Mouse (Mus musculus): ENCODE results near the gene Tmem251.

GRCm38 (mm10) chr12:102695369-102696239 is 48.0 kb upstream of the Tmem251 start:
- TF ChIP-seq EP300 (optimal IDR thresholded peaks at IDR 0.05) (no peak), CTCF (IDR thresholded peaks at IDR 0.05; ENCODE audit: low read depth) (no peak)
